Comparison of ENCODE assay signal across 15 mouse cellular contexts in genomic region chr2:129132231-129132630, GRCm38 (mm10). TPM values are rescaled to one million over a fixed set of nuclear protein-coding genes. Genes with fewer than 3 reads are reported as not detected.
DNase-seq lines count a peak whose midpoint lies in the region; ATAC-seq and TF ChIP-seq lines count a peak whose summit lies in the region.
"Had no signal": no experiment of that assay in that cellular context is flagged by ENCODE, and none has a peak within 500 bp of the region (broad histone marks: within the 10 kb centered on the region; RNA-seq: fewer than 3 reads in every experiment).

No protein-coding gene starts in this region.

- no peak overlapping the region for H3K27ac ChIP-seq in layer of hippocampus, adult 2 months
- H3K27ac ChIP-seq: embryonic facial prominence, embryonic 12.5 days; midbrain, embryonic 10.5 days had no signal

- no peak for ATAC-seq in CD4-positive, CD25-positive, alpha-beta regulatory T cell, adult 4 months
- ATAC-seq: activated CD4-positive, CD25-positive, alpha-beta regulatory T cell, adult 4 months had no signal

- peak; percentile 57 for TF ChIP-seq CTCF in layer of hippocampus, adult 2 months (conservative IDR thresholded peaks at IDR 0.05)

- H3K4me3 ChIP-seq in layer of hippocampus, adult 2 months: no peak overlapping the region
- H3K4me3 ChIP-seq: embryonic facial prominence, embryonic 12.5 days; midbrain, embryonic 10.5 days had no signal

- peak; percentile 23 for DNase-seq in CD4-positive, CD25-positive, alpha-beta regulatory T cell, adult 2 months (ENCODE audit: low read depth, low spot score)
- no peak for DNase-seq in layer of hippocampus, adult 2 months (ENCODE audit: low spot score in 2 of 2)
- no peak for DNase-seq in layer of hippocampus, adult 8-10 months (ENCODE audit: low spot score in 2 of 2)
- DNase-seq in brain, adult 2 months (ENCODE audit: low read depth, low spot score): peak; percentile 17
- DNase-seq in thymus, postnatal 25 days: peak; percentile 44
- DNase-seq in spleen, postnatal 36 days (ENCODE audit: low spot score in 2 of 2): no peak
- no peak for DNase-seq in cerebellum, adult 9-10 months
- DNase-seq: kidney, adult 11 months; lung, adult 18-20 months; lung, postnatal 36 days; right cerebral cortex, postnatal 25 days had no signal

RNA-seq across cellular contexts. Expression of gene Chchd5, which starts 2.7 kb away (rescaled TPM):
- 10 to 100 TPM; 31.0 to 40.3 TPM for polyA plus RNA-seq in CD4-positive, CD25-positive, alpha-beta regulatory T cell, adult 4 months (2017; shearing (Covaris generic))
- 10 to 100 TPM; 12.1 to 14.1 TPM for total RNA-seq in layer of hippocampus, adult 2 months (2021)
- total RNA-seq in layer of hippocampus, adult 8-10 months (2022): 10 to 100 TPM; 11.8 to 14.3 (median 12.4) TPM

RNA-seq across cellular contexts. Expression of gene Polr1b, which starts 31.4 kb away (rescaled TPM):
- polyA plus RNA-seq in CD4-positive, CD25-positive, alpha-beta regulatory T cell, adult 4 months (2017; shearing (Covaris generic)): 10 to 100 TPM; 16.3 to 32.3 TPM
- 10 to 100 TPM; 16.2 to 17.2 TPM for total RNA-seq in layer of hippocampus, adult 2 months (2021)
- 10 to 100 TPM; 19.7 to 22.1 (median 21.2) TPM for total RNA-seq in layer of hippocampus, adult 8-10 months (2022)

Comparison
In these comparisons a context has a peak if more than half of its experiments do, and no peak if none do; other contexts are left out.
1. DNase-seq: peak in CD4-positive, CD25-positive, alpha-beta regulatory T cell, adult 2 months (single experiment), brain, adult 2 months (single experiment) and thymus, postnatal 25 days (single experiment); none in layer of hippocampus, adult 2 months (0 of 2), layer of hippocampus, adult 8-10 months (0 of 2), spleen, postnatal 36 days (0 of 2) and cerebellum, adult 9-10 months (single experiment).